Mouse (Mus musculus) bone marrow macrophage, adult 2 months (primary cell): ENCODE measurements around the gene Spred3.

Source experiments
- CTCF ChIP-seq: IDR thresholded peaks from 2 replicates; pipeline ENCODE4 v1.5.1; 2012; ENCODE audit warnings: low read depth, mild to moderate bottlenecking, low read length, moderate library complexity
- POLR2A ChIP-seq: IDR thresholded peaks from 2 replicates; pipeline ENCODE4 v1.6.1; 2012; ENCODE audit warnings: mild to moderate bottlenecking, low read depth, low read length, borderline replicate concordance

GRCm38 (mm10) chr7:29214846-29215245 is 44.6 kb upstream of the Spred3 start:
- TF ChIP-seq POLR2A (no peak), CTCF (no peak)
